Mouse (Mus musculus): ENCODE data around the gene Zfp775. TPM values are rescaled to one million over a fixed set of nuclear protein-coding genes. Genes with fewer than 3 reads are reported as not detected.
A peak's percentile ranks its signal among the peaks of the same experiment; 100 is the strongest.

Zfp775 gene
- polyA plus RNA-seq, 1 experiment, result 7.4 TPM

- 55% methylated on average over 8 of the region's 8 CpGs for whole genome bisulfite sequencing
- Histone ChIP-seq H3K4me1 (ENCODE audit: control insufficient read depth, insufficient read depth, low read length) (peaks cover 13% of the 10 kb centered on the region; the same call in 1 of the 2 replicates), H3K27ac (ENCODE audit: insufficient read depth, low read length) (peak within 1 kb of the TSS; percentile 65), H3K4me3 (replicated peaks; ENCODE audit: insufficient read depth, low read depth, low read length) (peak within 1 kb of the TSS; percentile 54), H3K27me3 (ENCODE audit: control insufficient read depth, insufficient read depth, low read length) (no peaks in the 10 kb centered on the region)
- DNase-seq, result no peak
- TF ChIP-seq CTCF (IDR thresholded peaks at IDR 0.05; ENCODE audit: borderline replicate concordance, insufficient read depth, low read depth, low read length) (no peak), POLR2A (IDR thresholded peaks at IDR 0.05; ENCODE audit: borderline replicate concordance, insufficient read depth, low read length) (no peak)
Observed at GRCm38 (mm10) chr6:48626464-48626863, 24.6 kb downstream of the Zfp775 start, which contains the start of gene AI854703. Gene AI854703, plus strand, starts transcription at chr6:48626764.

GRCm38 (mm10) chr6:48626984-48627383 lies 25.1 kb downstream of the Zfp775 start:
- H3K4me3 ChIP-seq (replicated peaks; ENCODE audit: insufficient read depth, low read depth, low read length), result peak overlapping the region; percentile 54
- peak overlapping the region; percentile 65 for H3K27ac ChIP-seq (ENCODE audit: insufficient read depth, low read length)
- DNase-seq, result peak; percentile 67 to 74
- peaks cover 13% of the 10 kb centered on the region; the same call in 1 of the 2 replicates for H3K4me1 ChIP-seq (ENCODE audit: control insufficient read depth, insufficient read depth, low read length)
- peak; percentile 35; the same call in 1 of the 2 replicates for TF ChIP-seq POLR2A (IDR thresholded peaks at IDR 0.05; ENCODE audit: borderline replicate concordance, insufficient read depth, low read length)
- TF ChIP-seq CTCF (IDR thresholded peaks at IDR 0.05; ENCODE audit: borderline replicate concordance, insufficient read depth, low read depth, low read length), result no peak
- WGBS, result under 1% methylated on average over 32 of the region's 32 CpGs
- H3K27me3 ChIP-seq (ENCODE audit: control insufficient read depth, insufficient read depth, low read length), result no peaks in the 10 kb centered on the region

GRCm38 (mm10) chr6:48627511-48627924 lies 25.7 kb downstream of the Zfp775 start:
- 6% methylated on average over 7 of the region's 7 CpGs for WGBS
- no peak for TF ChIP-seq CTCF (IDR thresholded peaks at IDR 0.05; ENCODE audit: borderline replicate concordance, insufficient read depth, low read depth, low read length)
- no peak for TF ChIP-seq POLR2A (IDR thresholded peaks at IDR 0.05; ENCODE audit: borderline replicate concordance, insufficient read depth, low read length)
- DNase-seq, result peak; percentile 29 to 47
- Histone ChIP-seq H3K4me1 (ENCODE audit: control insufficient read depth, insufficient read depth, low read length) (peaks cover 13% of the 10 kb centered on the region; the same call in 1 of the 2 replicates), H3K4me3 (replicated peaks; ENCODE audit: insufficient read depth, low read depth, low read length) (peak overlapping the region; percentile 54), H3K27ac (ENCODE audit: insufficient read depth, low read length) (peak overlapping the region; percentile 65; the same call in 1 of the 2 replicates), H3K27me3 (ENCODE audit: control insufficient read depth, insufficient read depth, low read length) (no peaks in the 10 kb centered on the region)

GRCm38 (mm10) chr6:48628377-48628776 lies 26.5 kb downstream of the Zfp775 start:
- no peak for TF ChIP-seq CTCF (IDR thresholded peaks at IDR 0.05; ENCODE audit: borderline replicate concordance, insufficient read depth, low read depth, low read length)
- 78% methylated on average over 3 of the region's 3 CpGs for WGBS

GRCm38 (mm10) chr6:48628808-48629660 lies 27.2 kb downstream of the Zfp775 start:
- WGBS, result 4% methylated on average over 54 of the region's 54 CpGs
- peak; percentile 68 to 73 for DNase-seq
- H3K4me1 ChIP-seq (ENCODE audit: control insufficient read depth, insufficient read depth, low read length), result peaks cover 13% of the 10 kb centered on the region; the same call in 1 of the 2 replicates
- H3K4me3 ChIP-seq (replicated peaks; ENCODE audit: insufficient read depth, low read depth, low read length), result peak overlapping the region; percentile 61
- peak overlapping the region; percentile 46; the same call in 1 of the 2 replicates for H3K27ac ChIP-seq (ENCODE audit: insufficient read depth, low read length)
- TF ChIP-seq CTCF (IDR thresholded peaks at IDR 0.05; ENCODE audit: borderline replicate concordance, insufficient read depth, low read depth, low read length), result no peak
- TF ChIP-seq POLR2A (IDR thresholded peaks at IDR 0.05; ENCODE audit: borderline replicate concordance, insufficient read depth, low read length), result peak; percentile 46; the same call in 1 of the 2 replicates
- H3K27me3 ChIP-seq (ENCODE audit: control insufficient read depth, insufficient read depth, low read length), result no peaks in the 10 kb centered on the region

More at GRCm38 (mm10) chr6:48628377-48628776, 26.5 kb downstream of the Zfp775 start:
- no peak overlapping the region for H3K4me3 ChIP-seq (replicated peaks; ENCODE audit: insufficient read depth, low read depth, low read length)
- peak overlapping the region; percentile 35; the same call in 1 of the 2 replicates for H3K27ac ChIP-seq (ENCODE audit: insufficient read depth, low read length)
- DNase-seq, result no peak
- H3K4me1 ChIP-seq (ENCODE audit: control insufficient read depth, insufficient read depth, low read length), result peaks cover 13% of the 10 kb centered on the region; the same call in 1 of the 2 replicates
- no peaks in the 10 kb centered on the region for H3K27me3 ChIP-seq (ENCODE audit: control insufficient read depth, insufficient read depth, low read length)

GRCm38 (mm10) chr6:48629661-48630034 lies 27.8 kb downstream of the Zfp775 start:
- no peaks in the 10 kb centered on the region for H3K27me3 ChIP-seq (ENCODE audit: control insufficient read depth, insufficient read depth, low read length)
- no peak for DNase-seq
- H3K4me1 ChIP-seq (ENCODE audit: control insufficient read depth, insufficient read depth, low read length), result peaks cover 13% of the 10 kb centered on the region; the same call in 1 of the 2 replicates
- H3K4me3 ChIP-seq (replicated peaks; ENCODE audit: insufficient read depth, low read depth, low read length), result peak overlapping the region; percentile 61
- H3K27ac ChIP-seq (ENCODE audit: insufficient read depth, low read length), result peak overlapping the region; percentile 46; the same call in 1 of the 2 replicates
- 6% methylated on average over 13 of the region's 13 CpGs for WGBS
- no peak for TF ChIP-seq POLR2A (IDR thresholded peaks at IDR 0.05; ENCODE audit: borderline replicate concordance, insufficient read depth, low read length)
- no peak for TF ChIP-seq CTCF (IDR thresholded peaks at IDR 0.05; ENCODE audit: borderline replicate concordance, insufficient read depth, low read depth, low read length)

- no peak for TF ChIP-seq POLR2A (IDR thresholded peaks at IDR 0.05; ENCODE audit: borderline replicate concordance, insufficient read depth, low read length)
- no peak for TF ChIP-seq CTCF (IDR thresholded peaks at IDR 0.05; ENCODE audit: borderline replicate concordance, insufficient read depth, low read depth, low read length)
- no peak overlapping the region for H3K4me3 ChIP-seq (replicated peaks; ENCODE audit: insufficient read depth, low read depth, low read length)
- H3K4me1 ChIP-seq (ENCODE audit: control insufficient read depth, insufficient read depth, low read length), result peaks cover 13% of the 10 kb centered on the region; the same call in 1 of the 2 replicates
- H3K27me3 ChIP-seq (ENCODE audit: control insufficient read depth, insufficient read depth, low read length), result no peaks in the 10 kb centered on the region
- 89% methylated on average over 8 of the region's 8 CpGs for whole genome bisulfite sequencing
- H3K27ac ChIP-seq (ENCODE audit: insufficient read depth, low read length), result no peak overlapping the region
- DNase-seq, result no peak
Observed at GRCm38 (mm10) chr6:48630831-48631230, 29.0 kb downstream of the Zfp775 start.

Measured in cerebellum, adult 2 months (tissue).